Mouse (Mus musculus): ENCODE data around the gene Vamp2. TPM values are rescaled to one million over a fixed set of nuclear protein-coding genes. Genes with fewer than 3 reads are reported as not detected.

The Vamp2 gene
- polyA plus RNA-seq, 1 experiment from 2014 or later, result 68.0 TPM

DNA sequence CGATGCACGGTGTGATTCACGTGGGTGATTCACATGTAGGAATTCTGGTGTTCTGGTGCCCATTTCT lies 37.4 kb downstream of the Vamp2 start, which contains the start of gene Aloxe3:
Gene Aloxe3 (plus strand): TSS at position 45 of the 67 bp plus-strand sequence.
- WGBS, result 4% methylated on average over 3 of the region's 3 CpGs
- Histone ChIP-seq H3K9me3 (no peaks in the 10 kb centered on the region), H3K4me3 (replicated peaks) (peak within 1 kb of the TSS; percentile 58), H3K4me1 (replicated peaks) (peaks cover 22% of the 10 kb centered on the region), H3K27ac (peak within 1 kb of the TSS; percentile 50; the same call in 1 of the 2 replicates), H3K4me2 (peak within 1 kb of the TSS; percentile 90), H3K27me3 (peaks cover 17% of the 10 kb centered on the region), H3K9ac (replicated peaks) (peak within 1 kb of the TSS; percentile 63), H3K36me3 (no peaks in the 10 kb centered on the region)
- no peak for ATAC-seq (ENCODE audit: insufficient number of reproducible peaks, insufficient read depth, low FRiP score, low TSS enrichment, low read depth)

- WGBS, result 14% methylated on average over 20 of the region's 20 CpGs
- no peak overlapping the region; the same call in 1 of the 2 replicates for H3K27ac ChIP-seq
These were observed 37.8 kb downstream of the Vamp2 start for GRCm38 (mm10) chr11:69125919-69126705.

GRCm38 (mm10) chr11:69126706-69127095 lies 38.4 kb downstream of the Vamp2 start:
- H3K4me1 ChIP-seq (replicated peaks), result peaks cover 17% of the 10 kb centered on the region
- WGBS, result 28% methylated on average over 2 of the region's 2 CpGs
- ATAC-seq (ENCODE audit: insufficient number of reproducible peaks, insufficient read depth, low FRiP score, low TSS enrichment, low read depth), result no peak
- H3K4me3 ChIP-seq (replicated peaks), result peak overlapping the region; percentile 58
- H3K9me3 ChIP-seq, result no peaks in the 10 kb centered on the region
- H3K9ac ChIP-seq (replicated peaks), result no peak overlapping the region
- no peaks in the 10 kb centered on the region for H3K36me3 ChIP-seq
- H3K27me3 ChIP-seq, result peaks cover 15% of the 10 kb centered on the region
- H3K4me2 ChIP-seq, result peak overlapping the region; percentile 90
- no peak overlapping the region for H3K27ac ChIP-seq

More at GRCm38 (mm10) chr11:69125919-69126705, 37.8 kb downstream of the Vamp2 start:
- Histone ChIP-seq H3K36me3 (no peaks in the 10 kb centered on the region), H3K9me3 (no peaks in the 10 kb centered on the region), H3K27me3 (peaks cover 13% of the 10 kb centered on the region), H3K4me2 (peak overlapping the region; percentile 90), H3K4me1 (replicated peaks) (peaks cover 18% of the 10 kb centered on the region), H3K9ac (replicated peaks) (peak overlapping the region; percentile 63), H3K4me3 (replicated peaks) (peak overlapping the region; percentile 58)
- ATAC-seq (ENCODE audit: insufficient number of reproducible peaks, insufficient read depth, low FRiP score, low TSS enrichment, low read depth), result no peak

- H3K27me3 ChIP-seq, result peaks cover 23% of the 10 kb centered on the region
- H3K9ac ChIP-seq (replicated peaks), result no peak overlapping the region
- ATAC-seq (ENCODE audit: insufficient number of reproducible peaks, insufficient read depth, low FRiP score, low TSS enrichment, low read depth), result no peak
- H3K27ac ChIP-seq, result no peak overlapping the region
- WGBS, result 78% methylated on average over 8 of the region's 8 CpGs
- no peak overlapping the region for H3K4me2 ChIP-seq
- no peaks in the 10 kb centered on the region for H3K9me3 ChIP-seq
- H3K4me1 ChIP-seq (replicated peaks), result peaks cover 13% of the 10 kb centered on the region
- H3K4me3 ChIP-seq (replicated peaks), result no peak overlapping the region
- no peaks in the 10 kb centered on the region for H3K36me3 ChIP-seq
These were observed 40.3 kb downstream of the Vamp2 start for GRCm38 (mm10) chr11:69128426-69129122.

- WGBS, result 20% methylated on average over 5 of the region's 5 CpGs
- H3K4me3 ChIP-seq (replicated peaks), result peak overlapping the region; percentile 50
- H3K4me1 ChIP-seq (replicated peaks), result peaks cover 12% of the 10 kb centered on the region
These were observed 45.3 kb downstream of the Vamp2 start for GRCm38 (mm10) chr11:69133566-69133922.

DNA sequence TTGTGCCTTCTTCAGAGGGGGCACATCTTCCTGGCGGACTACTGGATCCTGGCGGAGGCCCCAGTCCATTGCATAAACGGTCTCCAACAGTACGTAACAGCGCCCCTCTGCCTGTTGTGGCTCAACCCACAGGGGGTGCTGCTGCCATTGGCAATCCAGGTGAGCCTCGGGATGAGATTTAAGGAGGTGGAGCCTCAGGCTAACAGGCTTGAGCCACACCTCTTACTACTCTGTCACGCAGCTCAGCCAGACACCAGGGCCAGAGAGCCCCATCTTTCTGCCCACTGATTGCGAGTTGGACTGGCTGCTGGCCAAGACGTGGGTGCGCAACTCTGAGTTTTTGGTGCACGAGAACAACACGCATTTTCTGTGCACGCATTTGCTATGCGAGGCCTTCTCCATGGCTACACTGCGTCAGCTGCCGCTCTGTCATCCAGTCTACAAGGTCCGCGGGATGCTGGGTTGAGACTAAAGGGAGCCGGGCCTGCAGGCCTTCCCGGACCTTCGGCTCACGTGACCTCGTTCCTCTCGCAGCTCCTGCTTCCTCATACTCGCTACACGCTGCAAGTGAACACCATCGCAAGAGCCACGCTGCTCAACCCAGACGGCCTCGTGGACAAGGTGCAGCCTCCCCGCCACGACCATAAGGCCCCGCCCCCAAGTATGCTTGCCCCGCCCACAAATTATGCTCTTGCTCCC lies 45.8 kb downstream of the Vamp2 start:
- no peak overlapping the region for H3K27ac ChIP-seq
- peak overlapping the region; percentile 50 for H3K4me3 ChIP-seq (replicated peaks)
- H3K36me3 ChIP-seq, result no peaks in the 10 kb centered on the region
- peak overlapping the region; percentile 76 for H3K4me2 ChIP-seq
- H3K27me3 ChIP-seq, result peaks cover 11% of the 10 kb centered on the region
- H3K9me3 ChIP-seq, result no peaks in the 10 kb centered on the region
- 2% methylated on average over 34 of the region's 34 CpGs for WGBS
- peak overlapping the region; percentile 51 for H3K9ac ChIP-seq (replicated peaks)
- H3K4me1 ChIP-seq (replicated peaks), result peaks cover 12% of the 10 kb centered on the region
- peak; percentile 69 for ATAC-seq (ENCODE audit: insufficient number of reproducible peaks, insufficient read depth, low FRiP score, low TSS enrichment, low read depth)

More at GRCm38 (mm10) chr11:69133566-69133922, 45.3 kb downstream of the Vamp2 start:
- peak overlapping the region; percentile 76 for H3K4me2 ChIP-seq
- H3K9me3 ChIP-seq, result no peaks in the 10 kb centered on the region
- peaks cover 11% of the 10 kb centered on the region for H3K27me3 ChIP-seq
- H3K9ac ChIP-seq (replicated peaks), result peak overlapping the region; percentile 51; the same call in 1 of the 2 replicates
- no peaks in the 10 kb centered on the region for H3K36me3 ChIP-seq
- 0 out of 2 replicates have a peak, but pooled peaks have one; percentile 11 for ATAC-seq (ENCODE audit: insufficient number of reproducible peaks, insufficient read depth, low FRiP score, low TSS enrichment, low read depth)
- no peak overlapping the region for H3K27ac ChIP-seq

GRCm38 (mm10) chr11:69134622-69134968 lies 46.3 kb downstream of the Vamp2 start:
- Histone ChIP-seq H3K36me3 (no peaks in the 10 kb centered on the region), H3K9me3 (no peaks in the 10 kb centered on the region), H3K4me1 (replicated peaks) (peaks cover 12% of the 10 kb centered on the region), H3K4me2 (peak overlapping the region; percentile 76), H3K4me3 (replicated peaks) (peak overlapping the region; percentile 50), H3K27me3 (peaks cover 17% of the 10 kb centered on the region), H3K27ac (no peak overlapping the region), H3K9ac (replicated peaks) (peak overlapping the region; percentile 51; the same call in 1 of the 2 replicates)
- peak; percentile 5; the same call in 1 of the 2 replicates for ATAC-seq (ENCODE audit: insufficient number of reproducible peaks, insufficient read depth, low FRiP score, low TSS enrichment, low read depth)
- 24% methylated on average over 8 of the region's 8 CpGs for WGBS

GRCm38 (mm10) chr11:69135361-69135760 lies 47.1 kb downstream of the Vamp2 start:
- 84% methylated on average over 6 of the region's 6 CpGs for WGBS
- Histone ChIP-seq H3K9me3 (no peaks in the 10 kb centered on the region), H3K4me3 (replicated peaks) (no peak overlapping the region), H3K36me3 (no peaks in the 10 kb centered on the region), H3K27me3 (peaks cover 17% of the 10 kb centered on the region), H3K4me1 (replicated peaks) (peaks cover 12% of the 10 kb centered on the region), H3K9ac (replicated peaks) (no peak overlapping the region), H3K4me2 (no peak overlapping the region), H3K27ac (no peak overlapping the region)
- no peak for ATAC-seq (ENCODE audit: insufficient number of reproducible peaks, insufficient read depth, low FRiP score, low TSS enrichment, low read depth)

Other genes starting within 250 kb of the Vamp2 start
- 69.5 and 74.7 TPM in 2 replicates for gene Ndel1, start 216.6 kb upstream of the Vamp2 start, polyA plus RNA-seq (2016; fragmentation: Nextera tagmentation; extraction: Ambion mirVana)
- gene Rnf222, start 199.9 kb upstream of the Vamp2 start, polyA plus RNA-seq (2016; fragmentation: Nextera tagmentation; extraction: Ambion mirVana), result 0.05 TPM in 1 of 2 replicates, not detected in the other
- 1,086 and 1,101 TPM in 2 replicates for gene Rpl26, start 186.9 kb upstream of the Vamp2 start, polyA plus RNA-seq (2016; fragmentation: Nextera tagmentation; extraction: Ambion mirVana)
- not detected in 2 replicates for gene Odf4, start 161.4 kb upstream of the Vamp2 start, polyA plus RNA-seq (2016; fragmentation: Nextera tagmentation; extraction: Ambion mirVana)
- 6.1 and 7.0 TPM in 2 replicates for gene Arhgef15, start 131.0 kb upstream of the Vamp2 start, polyA plus RNA-seq (2016; fragmentation: Nextera tagmentation; extraction: Ambion mirVana)
- gene Slc25a35, start 120.4 kb upstream of the Vamp2 start, polyA plus RNA-seq (2016; fragmentation: Nextera tagmentation; extraction: Ambion mirVana), result 2.3 and 2.6 TPM in 2 replicates
- 64.6 and 69.6 TPM in 2 replicates for gene Rangrf, start 113.3 kb upstream of the Vamp2 start, polyA plus RNA-seq (2016; fragmentation: Nextera tagmentation; extraction: Ambion mirVana)
- gene Pfas, start 80.0 kb upstream of the Vamp2 start, polyA plus RNA-seq (2016; fragmentation: Nextera tagmentation; extraction: Ambion mirVana), result 45.7 and 48.5 TPM in 2 replicates
- gene Ctc1, start 72.6 kb upstream of the Vamp2 start, polyA plus RNA-seq (2016; fragmentation: Nextera tagmentation; extraction: Ambion mirVana), result 70.5 and 73.8 TPM in 2 replicates
- gene Aurkb, start 42.8 kb upstream of the Vamp2 start, polyA plus RNA-seq (2016; fragmentation: Nextera tagmentation; extraction: Ambion mirVana), result 169 and 171 TPM in 2 replicates
- gene Borcs6, start 28.8 kb upstream of the Vamp2 start, polyA plus RNA-seq (2016; fragmentation: Nextera tagmentation; extraction: Ambion mirVana), result 9.2 and 10.0 TPM in 2 replicates
- 39.5 and 41.0 TPM in 2 replicates for gene Tmem107, start 17.7 kb upstream of the Vamp2 start, polyA plus RNA-seq (2016; fragmentation: Nextera tagmentation; extraction: Ambion mirVana)
- 7.2 and 10.4 TPM in 2 replicates for gene Per1, start 6.7 kb downstream of the Vamp2 start, polyA plus RNA-seq (2016; fragmentation: Nextera tagmentation; extraction: Ambion mirVana)
- 0.56 and 0.74 TPM in 2 replicates for gene Hes7, start 31.9 kb downstream of the Vamp2 start, polyA plus RNA-seq (2016; fragmentation: Nextera tagmentation; extraction: Ambion mirVana)
- gene 9130213A22Rik, start 34.1 kb downstream of the Vamp2 start, polyA plus RNA-seq (2016; fragmentation: Nextera tagmentation; extraction: Ambion mirVana), result 0.22 and 0.76 TPM in 2 replicates
- 0.58 and 0.77 TPM in 2 replicates for gene Aloxe3, start 37.4 kb downstream of the Vamp2 start, polyA plus RNA-seq (2016; fragmentation: Nextera tagmentation; extraction: Ambion mirVana)
- gene Alox12b, start 68.5 kb downstream of the Vamp2 start, polyA plus RNA-seq (2016; fragmentation: Nextera tagmentation; extraction: Ambion mirVana), result 0.08 TPM in 1 of 2 replicates, not detected in the other
- 0.08 TPM in 1 of 2 replicates, not detected in the other for gene Alox8, start 109.4 kb downstream of the Vamp2 start, polyA plus RNA-seq (2016; fragmentation: Nextera tagmentation; extraction: Ambion mirVana)
- 0.08 TPM in 1 of 2 replicates, not detected in the other for gene Gucy2e, start 148.5 kb downstream of the Vamp2 start, polyA plus RNA-seq (2016; fragmentation: Nextera tagmentation; extraction: Ambion mirVana)
- 36.0 and 37.2 TPM in 2 replicates for gene Cntrob, start 235.3 kb downstream of the Vamp2 start, polyA plus RNA-seq (2016; fragmentation: Nextera tagmentation; extraction: Ambion mirVana)
- gene Trappc1, start 235.5 kb downstream of the Vamp2 start, polyA plus RNA-seq (2016; fragmentation: Nextera tagmentation; extraction: Ambion mirVana), result 136 and 151 TPM in 2 replicates
- gene Kcnab3, start 237.8 kb downstream of the Vamp2 start, polyA plus RNA-seq (2016; fragmentation: Nextera tagmentation; extraction: Ambion mirVana), result 1.9 and 2.5 TPM in 2 replicates

Measured in limb, embryonic 12.5 days (tissue).